Mouse (Mus musculus) midbrain, embryonic 10.5 days (tissue): ENCODE measurements around the gene Nek3. TPM values are rescaled to one million over a fixed set of nuclear protein-coding genes. Genes with fewer than 3 reads are reported as not detected.
A peak's percentile ranks its signal among the peaks of the same experiment; 100 is the strongest.
"Not testable (repeated sequence)": the region's sequence is repeated elsewhere in the genome, so short reads cannot be mapped to it uniquely, and the experiment has no call there.

Source experiments
- DNase-seq: peaks from one replicate; pipeline ENCODE4 v3.0.0-alpha.2; 2017; ENCODE audit warnings: low spot score
- H3K27ac ChIP-seq: fragments of 300-500 bp; sonication (generic); replicated peaks from 2 replicates; pipeline ENCODE4 v1.5.1; 2016; ENCODE audit warnings: mild to moderate bottlenecking
- H3K27me3 ChIP-seq: fragments of 300-500 bp; sonication (generic); 2 replicates; pipeline ENCODE4 v1.6.1; 2016; ENCODE audit warnings: low read depth, mild to moderate bottlenecking; ENCODE audit not compliant: poor library complexity, severe bottlenecking
- H3K36me3 ChIP-seq: fragments of 300-500 bp; sonication (generic); 2 replicates; pipeline ENCODE4 v1.6.1; 2016; ENCODE audit warnings: mild to moderate bottlenecking, moderate library complexity
- H3K4me1 ChIP-seq: fragments of 300-500 bp; sonication (generic); 2 replicates; pipeline ENCODE4 v1.6.1; 2016
- H3K4me3 ChIP-seq: fragments of 300-500 bp; sonication (generic); 2 replicates; pipeline ENCODE4 v1.5.1; 2016; ENCODE audit warnings: mild to moderate bottlenecking, moderate library complexity
- H3K9me3 ChIP-seq: fragments of 300-500 bp; sonication (generic); replicated peaks from 2 replicates; pipeline ENCODE4 v1.6.1; 2016; ENCODE audit warnings: mild to moderate bottlenecking
- WGBS: fragments of 180-500 bp; shearing (Covaris S2); methylation state at CpG from one replicate; pipeline ENCODE4 v1.1.7; 2016; 5-methylcytosine and 5-hydroxymethylcytosine counted together
- polyA plus RNA-seq: library from polyadenylated mRNA; unstranded; fragments of >200 nt; fragmentation: Nextera tagmentation; extraction: Ambion mirVana; gene quantifications from 2 replicates; pipeline ENCODE4 v1.2.1, GENCODE M21; 2016

The Nek3 gene
- polyA plus RNA-seq, 1 experiment from 2014 or later: 7.7 TPM

DNA sequence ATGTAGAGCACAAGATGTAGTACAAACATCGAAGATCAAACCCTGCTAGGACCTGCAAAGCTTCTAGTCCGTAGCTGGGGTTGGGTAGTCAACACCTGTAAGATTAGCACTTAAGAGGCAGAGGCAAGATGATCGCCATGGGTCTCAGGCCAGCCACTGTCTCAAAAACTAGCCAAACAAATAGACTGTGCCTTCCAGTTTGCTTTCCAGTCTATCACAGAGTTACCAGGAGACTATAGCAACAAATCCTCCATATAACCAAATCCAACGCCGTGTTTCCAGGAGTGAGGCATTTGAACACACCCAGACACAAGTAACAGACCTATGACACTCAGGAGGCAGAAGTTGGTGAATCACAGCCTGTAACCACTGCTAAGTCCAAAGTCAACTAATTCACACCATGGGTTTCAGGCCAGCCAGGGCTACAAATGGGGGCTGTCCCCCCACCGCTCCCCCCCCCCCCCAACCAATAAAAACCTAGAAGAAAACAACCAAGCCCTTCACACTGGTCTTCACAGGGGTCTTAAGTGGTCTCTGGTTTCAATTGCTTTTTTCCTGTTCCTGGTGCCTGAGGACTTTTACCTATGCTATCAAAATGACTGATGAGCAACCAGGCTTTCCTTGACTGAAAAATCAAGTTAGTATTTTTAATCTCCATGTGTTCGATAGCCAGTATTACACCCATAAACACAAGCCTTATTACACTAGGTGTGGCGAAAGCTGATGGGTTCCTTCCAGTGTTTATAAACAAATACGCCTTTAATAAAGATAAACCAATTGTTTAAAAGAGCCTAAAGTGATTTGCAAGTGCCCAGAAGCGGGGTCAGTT, 770 bp downstream of the Nek3 start:
- 60% methylated on average over 10 of the region's 10 CpGs for WGBS
- DNase-seq: no peak
- Histone ChIP-seq H3K27me3 (no peaks in the 10 kb centered on the region), H3K4me1 (peaks cover 16% of the 10 kb centered on the region), H3K4me3 (peak overlapping the region; percentile 68), H3K9me3 (no peaks in the 10 kb centered on the region), H3K36me3 (peaks cover 35% of the 10 kb centered on the region), H3K27ac (peak overlapping the region; percentile 89)

DNA sequence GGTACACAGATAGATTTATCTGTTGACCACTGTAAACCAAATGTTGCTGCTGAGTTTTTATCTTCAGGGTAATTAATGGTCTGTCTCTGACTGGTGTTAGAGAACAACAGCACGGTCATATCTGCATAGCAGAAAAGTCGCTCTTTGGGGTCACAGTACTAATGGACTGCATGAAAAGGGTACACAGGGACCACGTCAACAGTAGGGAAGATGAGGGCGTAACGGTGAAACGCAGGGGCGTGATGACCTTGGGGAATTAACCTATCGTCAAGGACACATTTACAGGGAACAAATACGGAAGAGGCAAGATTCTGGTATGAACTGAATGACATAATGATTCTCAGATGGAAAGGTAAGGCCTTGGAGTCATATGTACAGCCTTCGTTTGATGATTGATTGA, 1.8 kb downstream of the Nek3 start:
- Histone ChIP-seq H3K36me3 (peaks cover 33% of the 10 kb centered on the region), H3K4me1 (peaks cover 16% of the 10 kb centered on the region), H3K9me3 (no peaks in the 10 kb centered on the region), H3K27ac (no peak overlapping the region), H3K27me3 (no peaks in the 10 kb centered on the region), H3K4me3 (no peak overlapping the region)
- 95% methylated on average over 10 of the region's 10 CpGs for WGBS
- no peak for DNase-seq

DNA sequence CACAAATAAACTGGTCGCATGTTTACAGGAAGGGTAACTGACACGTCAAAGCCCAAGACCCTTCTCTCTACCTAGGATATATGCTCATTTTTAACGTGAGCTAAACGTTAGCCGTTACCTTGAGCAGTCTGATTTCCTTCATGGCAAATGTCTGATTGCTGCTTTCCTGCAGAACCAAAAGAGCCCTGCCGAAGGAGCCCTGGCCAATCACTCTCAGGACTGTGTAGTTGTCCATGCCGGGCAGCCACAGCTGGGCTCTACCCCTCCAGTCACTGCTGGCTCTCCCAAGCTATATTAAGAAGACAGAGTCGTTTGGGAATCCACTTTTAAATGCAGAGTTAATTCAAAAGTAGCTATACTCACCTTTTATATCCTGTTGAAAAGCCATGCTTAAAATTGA, 4.0 kb downstream of the Nek3 start:
- 90% methylated on average over 8 of the region's 8 CpGs for WGBS
- Histone ChIP-seq H3K27me3 (no peaks in the 10 kb centered on the region), H3K36me3 (peaks cover 20% of the 10 kb centered on the region), H3K4me1 (peaks cover 15% of the 10 kb centered on the region), H3K9me3 (no peaks in the 10 kb centered on the region), H3K4me3 (no peak overlapping the region), H3K27ac (no peak overlapping the region)
- DNase-seq: no peak

DNA sequence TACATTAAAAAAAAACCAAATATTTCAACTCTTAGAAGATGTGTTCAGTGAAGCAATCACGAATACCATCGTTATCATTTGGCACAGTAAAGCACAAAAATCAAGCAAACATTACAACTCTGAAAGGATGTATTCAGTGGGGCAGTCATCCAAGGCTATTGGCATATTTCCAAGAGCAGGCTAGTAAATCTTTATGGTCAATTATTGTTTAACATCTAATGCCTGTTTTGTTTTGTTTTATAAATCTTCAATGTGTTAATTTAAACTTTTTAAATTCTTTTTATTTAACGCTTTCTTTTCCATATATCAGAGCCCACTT, 15.9 kb downstream of the Nek3 start:
- DNase-seq: no peak
- no peaks in the 10 kb centered on the region for H3K27me3 ChIP-seq
- H3K9me3 ChIP-seq: no peaks in the 10 kb centered on the region
- no peaks in the 10 kb centered on the region for H3K4me1 ChIP-seq
- no peak overlapping the region for H3K27ac ChIP-seq
- 94% methylated on average over 3 of the region's 3 CpGs for WGBS
- peaks cover 32% of the 10 kb centered on the region for H3K36me3 ChIP-seq
- no peak overlapping the region for H3K4me3 ChIP-seq

DNA sequence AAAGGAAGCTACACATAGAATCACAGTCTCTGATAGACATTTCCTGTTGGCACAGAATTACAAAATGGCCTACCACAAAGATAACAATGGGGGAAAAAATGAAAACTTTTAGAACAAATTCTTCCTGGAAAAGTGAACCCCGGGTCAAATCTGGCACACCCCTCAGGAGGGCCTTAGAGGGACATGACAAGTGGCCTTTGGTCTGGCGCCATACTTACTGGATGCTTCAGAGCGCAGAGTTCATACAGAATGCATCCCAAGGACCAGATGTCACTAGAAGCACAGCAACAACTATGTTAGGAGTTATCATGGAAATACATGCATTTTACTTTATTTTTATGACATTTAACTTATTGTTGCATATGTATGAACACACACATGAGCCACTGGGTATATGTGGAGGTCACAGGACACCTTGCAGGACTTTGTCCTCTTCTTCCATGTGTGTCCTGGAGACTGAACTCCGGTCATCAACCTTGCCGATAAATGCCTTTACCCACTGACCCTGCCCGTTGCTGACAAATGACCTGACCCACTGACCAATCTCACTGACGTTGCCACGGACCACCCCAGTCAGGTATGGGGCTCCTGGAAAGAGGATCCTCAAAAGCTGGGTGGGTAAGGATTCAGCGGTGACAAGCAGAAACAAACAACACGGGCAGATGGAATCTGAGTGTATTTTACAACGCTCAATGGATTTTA, 16.4 kb downstream of the Nek3 start:
- DNase-seq: no peak
- Histone ChIP-seq H3K36me3 (peaks cover 28% of the 10 kb centered on the region), H3K27me3 (no peaks in the 10 kb centered on the region), H3K4me3 (no peak overlapping the region), H3K4me1 (no peaks in the 10 kb centered on the region), H3K9me3 (no peaks in the 10 kb centered on the region), H3K27ac (no peak overlapping the region)
- WGBS: 95% methylated on average over 11 of the region's 11 CpGs

DNA sequence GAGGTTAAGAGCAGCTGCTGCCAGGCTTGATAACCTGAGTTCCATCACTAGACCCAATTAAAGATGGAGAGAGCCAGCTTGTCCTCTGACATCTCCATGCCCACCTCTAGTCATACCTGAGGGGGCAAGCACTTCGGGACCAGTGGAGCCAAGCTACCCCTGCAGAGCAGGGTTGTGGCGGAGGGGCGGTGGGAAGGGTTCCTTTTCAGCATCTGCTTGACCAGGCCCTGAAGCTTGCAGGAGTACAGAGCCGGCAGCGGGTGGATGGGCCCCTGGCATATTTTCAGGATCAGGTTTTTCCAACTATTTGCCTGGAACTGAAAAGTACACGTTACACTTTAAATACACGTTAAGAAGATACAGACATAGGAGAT, 17.9 kb downstream of the Nek3 start:
- Histone ChIP-seq H3K4me3 (no peak overlapping the region), H3K4me1 (no peaks in the 10 kb centered on the region), H3K36me3 (peaks cover 21% of the 10 kb centered on the region), H3K27me3 (no peaks in the 10 kb centered on the region), H3K27ac (no peak overlapping the region), H3K9me3 (no peaks in the 10 kb centered on the region)
- WGBS: 93% methylated on average over 7 of the region's 7 CpGs
- no peak for DNase-seq

DNA sequence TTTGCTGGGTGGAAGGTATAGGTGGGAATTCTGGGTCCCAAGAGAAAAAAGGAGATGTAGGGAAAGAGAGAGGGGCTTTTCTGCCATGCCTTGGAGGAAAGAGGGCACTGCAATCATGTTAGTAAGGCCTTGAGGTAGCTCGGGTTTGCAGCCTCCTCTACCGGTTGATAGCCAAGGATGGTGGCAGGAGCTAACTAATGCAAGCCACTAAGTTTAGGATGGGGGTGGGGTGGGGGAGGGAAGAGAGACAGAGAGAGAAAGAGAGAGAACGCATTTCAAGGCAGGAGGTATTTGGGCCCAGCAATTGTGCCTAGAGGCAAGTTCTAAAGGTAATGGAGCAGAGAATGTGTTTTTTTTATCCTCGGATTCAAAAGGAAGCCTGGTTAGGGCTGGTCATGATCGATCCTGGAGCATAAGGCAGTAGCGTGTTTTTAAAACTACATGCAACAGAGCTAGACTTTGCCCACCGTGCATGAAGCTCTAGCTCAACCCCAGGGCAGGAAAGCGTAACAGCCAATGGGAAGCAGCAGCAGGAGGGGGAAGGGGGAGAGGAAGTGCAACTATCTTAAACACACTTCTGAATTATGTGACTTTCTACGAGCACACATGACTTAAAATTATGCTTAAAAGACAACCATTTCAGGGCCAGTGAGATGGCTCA, 18.4 kb downstream of the Nek3 start:
- Histone ChIP-seq H3K4me1 (no peaks in the 10 kb centered on the region), H3K27me3 (no peaks in the 10 kb centered on the region), H3K27ac (no peak overlapping the region), H3K9me3 (no peaks in the 10 kb centered on the region), H3K4me3 (no peak overlapping the region), H3K36me3 (peaks cover 21% of the 10 kb centered on the region)
- DNase-seq: no peak
- WGBS: 80% methylated on average over 9 of the region's 9 CpGs

DNA sequence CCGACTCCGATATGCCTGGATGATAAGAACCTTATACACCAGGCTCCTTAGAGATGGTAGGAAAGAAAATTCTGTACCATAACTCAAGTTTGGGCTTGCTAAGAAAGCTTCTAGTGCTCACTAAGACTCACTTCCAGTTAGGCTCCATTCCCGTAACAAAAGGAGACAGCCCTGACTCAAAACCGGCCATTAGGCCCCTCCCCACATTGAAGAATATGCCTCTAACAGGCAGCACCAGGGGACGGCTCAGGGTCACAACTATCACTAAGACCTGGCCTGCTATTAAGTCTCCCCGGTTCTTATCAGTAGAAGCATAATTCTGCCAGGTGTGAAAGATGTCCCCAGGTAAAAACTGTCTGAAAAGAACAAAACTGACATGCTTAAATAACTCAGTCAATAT, 20.4 kb downstream of the Nek3 start:
- Histone ChIP-seq H3K36me3 (peaks cover 39% of the 10 kb centered on the region), H3K9me3 (no peaks in the 10 kb centered on the region), H3K27me3 (no peaks in the 10 kb centered on the region), H3K27ac (no peak overlapping the region), H3K4me3 (no peak overlapping the region), H3K4me1 (no peaks in the 10 kb centered on the region)
- DNase-seq: no peak
- whole genome bisulfite sequencing: 85% methylated on average over 6 of the region's 6 CpGs

DNA sequence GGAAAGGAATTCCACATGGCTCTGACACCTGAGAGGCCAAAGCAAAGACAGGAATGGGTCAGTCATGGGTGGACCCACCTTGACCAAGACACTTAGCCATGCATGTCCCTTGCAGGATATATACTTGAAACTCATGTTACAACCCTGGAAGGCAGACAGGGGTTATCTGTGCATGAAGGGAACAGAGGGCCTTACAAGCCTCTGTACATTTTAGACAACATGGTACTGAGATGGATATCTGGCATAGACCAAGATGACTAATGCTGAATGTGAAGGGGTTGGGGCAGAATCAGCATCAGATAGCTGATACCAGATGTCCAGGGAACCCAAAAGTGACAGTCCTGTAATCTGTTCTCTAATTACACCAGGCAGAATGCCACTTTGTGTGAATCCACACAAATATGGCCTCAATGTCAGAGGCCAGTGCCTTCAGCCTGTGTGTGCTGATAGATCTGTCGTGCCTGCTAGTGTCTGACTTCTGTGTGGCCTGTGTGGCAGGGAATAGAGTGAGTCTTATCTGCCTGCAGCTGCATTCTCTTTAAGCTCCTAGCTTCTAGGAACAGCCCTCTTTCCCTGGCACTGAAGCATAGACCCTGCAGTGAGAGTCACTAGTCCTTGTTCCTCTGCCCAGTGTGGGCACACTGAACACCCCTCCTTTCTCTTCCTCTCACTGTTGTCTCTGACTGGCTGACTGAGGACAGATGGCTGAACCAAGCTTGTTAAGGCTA, 22.3 kb downstream of the Nek3 start:
- Histone ChIP-seq H3K27me3 (no peaks in the 10 kb centered on the region), H3K4me3 (no peak overlapping the region), H3K36me3 (peaks cover 39% of the 10 kb centered on the region), H3K27ac (no peak overlapping the region), H3K9me3 (no peaks in the 10 kb centered on the region), H3K4me1 (no peaks in the 10 kb centered on the region)
- no peak for DNase-seq
- 97% methylated on average over 1 of the region's 1 CpGs for WGBS

DNA sequence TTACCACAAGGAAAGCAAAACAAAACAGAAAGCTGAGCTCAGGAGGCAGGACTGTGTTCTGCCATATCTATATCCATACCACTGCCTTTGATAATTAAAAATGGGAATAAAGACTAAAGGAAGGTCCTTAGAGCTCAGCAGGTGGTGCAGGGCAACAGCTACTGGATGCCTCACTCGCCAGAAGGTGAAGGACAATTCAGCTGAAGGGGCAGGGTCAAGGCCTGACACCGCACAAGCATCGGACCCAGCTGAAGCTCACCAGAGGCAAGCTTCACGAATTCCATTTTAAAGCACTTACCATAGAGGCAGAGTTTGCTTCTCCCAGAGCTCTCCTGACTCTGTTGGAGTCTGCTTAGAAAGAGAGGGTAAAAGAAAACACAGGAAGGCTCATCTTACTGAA, 23.6 kb downstream of the Nek3 start:
- Histone ChIP-seq H3K4me3 (no peak overlapping the region), H3K27ac (no peak overlapping the region), H3K4me1 (no peaks in the 10 kb centered on the region), H3K9me3 (no peaks in the 10 kb centered on the region), H3K36me3 (peaks cover 26% of the 10 kb centered on the region), H3K27me3 (no peaks in the 10 kb centered on the region)
- no peak for DNase-seq
- WGBS: 84% methylated on average over 4 of the region's 4 CpGs

DNA sequence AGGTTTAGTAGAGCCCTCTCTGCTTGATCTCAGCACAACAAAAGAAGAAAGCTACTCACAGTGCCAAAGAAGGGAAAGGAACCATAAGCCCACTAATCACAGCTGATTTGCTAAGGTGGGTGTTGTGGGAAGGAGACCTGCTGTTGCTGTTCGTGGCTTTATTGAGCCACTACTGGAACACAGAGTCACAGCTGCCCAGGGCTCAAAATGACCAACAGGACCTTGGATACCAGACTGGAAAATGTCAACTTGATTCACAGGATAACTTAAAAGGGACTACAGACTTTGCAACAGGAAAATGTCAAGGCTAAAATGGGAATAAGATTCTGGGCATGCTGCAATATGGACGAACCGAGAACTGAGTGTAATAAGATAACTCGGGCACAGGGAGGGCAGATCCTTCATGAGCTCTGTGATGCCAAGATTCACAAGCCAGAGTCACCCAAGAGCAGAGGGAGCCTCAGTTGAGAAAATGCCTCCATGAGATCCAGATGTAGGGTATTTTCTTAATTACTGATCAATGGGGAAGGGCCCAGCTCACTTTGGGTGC, 24.3 kb downstream of the Nek3 start:
- no peak overlapping the region for H3K27ac ChIP-seq
- no peak for DNase-seq
- no peaks in the 10 kb centered on the region for H3K4me1 ChIP-seq
- H3K9me3 ChIP-seq: no peaks in the 10 kb centered on the region
- no peak overlapping the region for H3K4me3 ChIP-seq
- H3K27me3 ChIP-seq: no peaks in the 10 kb centered on the region
- WGBS: 87% methylated on average over 4 of the region's 4 CpGs
- peaks cover 23% of the 10 kb centered on the region for H3K36me3 ChIP-seq

DNA sequence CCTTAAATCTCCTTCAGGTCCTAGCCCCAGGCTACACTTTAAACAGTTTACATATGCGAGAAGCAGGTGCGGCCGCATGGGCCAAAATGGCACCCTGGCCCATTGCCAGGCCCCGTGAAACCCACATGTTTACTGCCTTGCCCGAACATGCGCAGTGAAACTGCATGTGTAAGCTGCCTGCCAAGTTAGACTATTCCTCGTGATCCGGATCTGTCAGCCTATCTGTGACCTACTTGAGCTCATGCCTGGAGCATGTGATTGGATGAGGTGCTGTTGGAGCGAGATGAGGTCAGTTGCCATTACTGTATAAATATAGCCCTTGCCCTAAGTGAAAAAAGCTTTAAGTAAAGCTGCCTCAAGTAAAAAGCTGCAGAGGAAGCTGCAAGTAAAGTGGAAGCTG, 29.8 kb downstream of the Nek3 start:
- DNase-seq, H3K27me3 ChIP-seq, H3K9me3 ChIP-seq, H3K4me1 ChIP-seq, H3K27ac ChIP-seq, H3K4me3 ChIP-seq: not testable (repeated sequence)
- 95% methylated on average over 9 of the region's 9 CpGs for WGBS
- peaks cover 22% of the 10 kb centered on the region for H3K36me3 ChIP-seq
